23 mouse cellular contexts compared by ENCODE assay signal in genomic region chr6:145736099-145736498, GRCm38 (mm10). TPM values are rescaled to one million over a fixed set of nuclear protein-coding genes. Genes with fewer than 3 reads are reported as not detected.
DNase-seq lines count a peak whose midpoint lies in the region; ATAC-seq lines count a peak whose summit lies in the region.
"Had no signal": no experiment of that assay in that cellular context is flagged by ENCODE, and none has a peak within 500 bp of the region (broad histone marks: within the 10 kb centered on the region; RNA-seq: fewer than 3 reads in every experiment).

No protein-coding gene starts in this region.

- no peak overlapping the region for H3K4me3 ChIP-seq in embryonic facial prominence, embryonic 10.5 days
- H3K4me3 ChIP-seq in limb, embryonic 15.5 days, result no peak overlapping the region
- no peak overlapping the region for H3K4me3 ChIP-seq in hindbrain, embryonic 13.5 days
- H3K4me3 ChIP-seq: forebrain, embryonic 15.5 days; gastrocnemius, adult 2 months; heart, embryonic 13.5 days; hindbrain, embryonic 12.5 days had no signal

- H3K27ac ChIP-seq in embryonic facial prominence, embryonic 10.5 days (replicated peaks), result peak overlapping the region; percentile 65
- H3K27ac ChIP-seq in limb, embryonic 15.5 days, result 0 out of 2 replicates have a peak overlapping the region, but pooled peaks have one; percentile 27
- H3K27ac ChIP-seq in hindbrain, embryonic 13.5 days, result no peak overlapping the region
- H3K27ac ChIP-seq: forebrain, embryonic 15.5 days; gastrocnemius, adult 2 months; heart, embryonic 13.5 days; hindbrain, embryonic 12.5 days; hindbrain, postnatal 0 days had no signal

- intact Hi-C loops in gastrocnemius, postnatal 36 days (cut with DNase I), result no loop called here

- H3K9me3 ChIP-seq in embryonic facial prominence, embryonic 10.5 days, result no peaks in the 10 kb centered on the region
- H3K9me3 ChIP-seq in limb, embryonic 15.5 days, result no peaks in the 10 kb centered on the region
- no peaks in the 10 kb centered on the region for H3K9me3 ChIP-seq in hindbrain, embryonic 13.5 days
- H3K9me3 ChIP-seq: forebrain, embryonic 15.5 days; heart, embryonic 13.5 days; hindbrain, embryonic 12.5 days had no signal

- H3K36me3 ChIP-seq in embryonic facial prominence, embryonic 10.5 days (replicated peaks), result no peaks in the 10 kb centered on the region
- H3K36me3 ChIP-seq in limb, embryonic 15.5 days, result no peaks in the 10 kb centered on the region
- H3K36me3 ChIP-seq in hindbrain, embryonic 13.5 days, result no peaks in the 10 kb centered on the region
- H3K36me3 ChIP-seq: forebrain, embryonic 15.5 days; heart, embryonic 13.5 days; hindbrain, embryonic 12.5 days had no signal

- peaks cover 35% of the 10 kb centered on the region for H3K4me1 ChIP-seq in embryonic facial prominence, embryonic 10.5 days
- peaks cover 36% of the 10 kb centered on the region for H3K4me1 ChIP-seq in limb, embryonic 15.5 days
- H3K4me1 ChIP-seq in hindbrain, embryonic 13.5 days (replicated peaks), result peaks cover 7% of the 10 kb centered on the region; the same call in 1 of the 2 replicates
- H3K4me1 ChIP-seq: heart, embryonic 13.5 days had no signal

- 85% methylated on average over 2 of the region's 2 CpGs for WGBS in embryonic facial prominence, embryonic 10.5 days
- WGBS in limb, embryonic 15.5 days, result 43% methylated on average over 2 of the region's 2 CpGs
- 86% methylated on average over 2 of the region's 2 CpGs for WGBS in hindbrain, embryonic 13.5 days

- H3K27me3 ChIP-seq in embryonic facial prominence, embryonic 10.5 days (replicated peaks; ENCODE audit: low read depth, poor library complexity, severe bottlenecking), result no peaks in the 10 kb centered on the region
- no peaks in the 10 kb centered on the region for H3K27me3 ChIP-seq in limb, embryonic 15.5 days
- H3K27me3 ChIP-seq in hindbrain, embryonic 13.5 days, result no peaks in the 10 kb centered on the region
- H3K27me3 ChIP-seq: forebrain, embryonic 15.5 days; heart, embryonic 13.5 days; hindbrain, embryonic 12.5 days had no signal

- DNase-seq in thymus, postnatal 4 days, result peak; percentile 28
- no peak for DNase-seq in thymus, postnatal 0 days (ENCODE audit: low spot score)
- DNase-seq in embryonic facial prominence, embryonic 10.5 days (ENCODE audit: low spot score), result no peak
- DNase-seq in gastrocnemius, postnatal 36 days, result no peak
- DNase-seq: adrenal gland, postnatal 14 days; cerebellum, adult 11-12 months; cerebellum, adult 9-11 months; cerebellum, postnatal 36 days; embryo, embryonic 11 days; gastrocnemius, adult 2 months; gastrocnemius, postnatal 25 days; heart, adult 11 months; heart, postnatal 4 days had no signal

- H3K4me2 ChIP-seq in limb, embryonic 15.5 days, result no peak overlapping the region
- no peak overlapping the region for H3K4me2 ChIP-seq in hindbrain, embryonic 13.5 days
- H3K4me2 ChIP-seq: forebrain, embryonic 15.5 days; heart, embryonic 13.5 days; hindbrain, embryonic 12.5 days had no signal

- ATAC-seq in inflammation-experienced regulatory T-cells, adult 6 months, result peak; percentile 87
- no peak for ATAC-seq in limb, embryonic 15.5 days (ENCODE audit: insufficient number of reproducible peaks, low FRiP score, low TSS enrichment, low read depth)
- ATAC-seq in erythroid progenitor cell, adult 5-6 weeks (replicated peaks; ENCODE audit: low FRiP score, poor library complexity, severe bottlenecking), result no peak
- ATAC-seq in hindbrain, embryonic 13.5 days (ENCODE audit: low FRiP score), result no peak
- ATAC-seq: forebrain, embryonic 15.5 days; hindbrain, postnatal 0 days; intestine, embryonic 16.5 days had no signal

- no peak overlapping the region for H3K9ac ChIP-seq in limb, embryonic 15.5 days
- H3K9ac ChIP-seq in hindbrain, embryonic 13.5 days, result no peak overlapping the region
- H3K9ac ChIP-seq: forebrain, embryonic 15.5 days; heart, embryonic 13.5 days; hindbrain, embryonic 12.5 days had no signal

RNA-seq across cellular contexts. Expression of gene Rassf8, which starts 10.4 kb away (rescaled TPM):
- polyA plus RNA-seq in thymus, postnatal 0 days (2015; fragmentation: Nextera tagmentation; extraction: Ambion mirVana), result 2.0 and 2.1 TPM in 2 replicates
- polyA plus RNA-seq in embryonic facial prominence, embryonic 10.5 days (2016; fragmentation: Nextera tagmentation; extraction: Ambion mirVana), result 3.5 and 3.7 TPM in 2 replicates
- polyA plus RNA-seq in inflammation-experienced regulatory T-cells, adult 6 months (2017; shearing (Covaris generic)), result under 1 TPM in 1 of 3 experiments, not detected in 2; 0.40 TPM
- polyA plus RNA-seq in limb, embryonic 15.5 days (2015; fragmentation: Nextera tagmentation; extraction: Ambion mirVana), result 9.9 and 13.6 TPM in 2 replicates
- 10 to 100 TPM; 27.0 to 29.8 TPM for total RNA-seq in gastrocnemius, postnatal 36 days (2021)
- total RNA-seq in erythroid progenitor cell, adult 5-6 weeks (2015; ENCODE audit: low replicate concordance), result 3.4 TPM in 1 of 2 replicates, not detected in the other
- total RNA-seq in erythroid progenitor cell, adult 5-6 weeks (2017; ENCODE audit: low replicate concordance), result 1.4 and 2.8 TPM in 2 replicates
- 3.7 and 4.3 TPM in 2 replicates for polyA plus RNA-seq in hindbrain, embryonic 13.5 days (2015; fragmentation: Nextera tagmentation; extraction: Ambion mirVana)
- total RNA-seq: MEL had no signal
